Mouse (Mus musculus) ES-Bruce4 (cell line): ENCODE data around the gene Rrp7a.

Experiments
- CTCF ChIP-seq: IDR thresholded peaks from one replicate; pipeline ENCODE4 v1.8.1; 2011; ENCODE audit warnings: low read depth, low read length
- POLR2A ChIP-seq: IDR thresholded peaks from one replicate; pipeline ENCODE4 v1.8.1; 2011; ENCODE audit warnings: low read length; ENCODE audit not compliant: insufficient read depth

DNA sequence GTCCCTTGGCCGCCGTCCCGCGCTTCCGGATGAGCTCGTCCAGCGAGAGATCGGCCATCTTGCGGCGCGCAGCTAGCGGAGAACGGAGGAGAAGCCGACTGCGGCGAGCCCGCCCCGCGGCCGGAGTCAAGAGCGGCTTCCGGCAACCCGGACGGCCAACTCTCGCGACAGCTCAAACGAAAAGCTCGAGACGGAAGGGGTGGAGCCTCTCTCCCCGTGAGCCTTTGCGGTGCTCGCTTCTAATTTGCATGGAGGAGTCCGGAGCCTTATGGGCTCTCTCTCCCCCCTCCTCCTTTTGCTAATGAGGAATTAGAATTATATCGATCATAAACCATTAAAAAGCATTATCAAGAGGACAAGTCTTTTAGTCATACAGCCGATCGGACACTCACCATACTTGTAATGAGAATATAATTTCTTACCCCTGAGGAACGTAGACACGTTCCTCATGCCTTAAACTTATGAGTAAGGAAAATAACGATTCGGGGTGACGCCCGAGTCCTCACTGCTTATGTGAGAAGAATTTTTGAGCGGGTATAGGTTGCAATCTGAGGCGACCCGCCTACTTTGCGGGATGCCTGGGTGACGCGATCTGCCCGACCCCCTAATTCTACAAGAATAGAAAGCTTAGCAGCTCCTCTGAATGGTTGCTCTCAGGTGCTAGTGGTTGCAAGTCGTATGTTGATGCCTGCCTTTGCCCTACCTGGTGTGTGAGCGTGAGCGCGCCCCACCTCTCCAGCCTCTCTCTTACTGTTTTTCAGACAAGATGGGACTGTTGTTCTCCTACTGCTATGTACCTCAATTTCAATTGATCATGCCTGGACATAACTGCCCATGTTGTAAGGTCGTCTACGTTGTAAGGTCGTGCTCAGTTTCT is 26.8 kb upstream of the Rrp7a start, which contains the start of gene Poldip3:
- TF ChIP-seq CTCF (no peak), POLR2A (peak; percentile 100)
